Mouse (Mus musculus) cerebellum, adult 9-11 months (tissue): ENCODE measurements around the gene Lim2.
"Not testable (repeated sequence)": the region's sequence is repeated elsewhere in the genome, so short reads cannot be mapped to it uniquely, and the experiment has no call there.

Experiments
- DNase-seq: peaks from one replicate; pipeline ENCODE4 v3.0.0; 2022

Gene Lim2

GRCm38 (mm10) chr7:43427406-43427805 is at the start of gene Lim2:
Lim2 (plus strand) TSS chr7:43427670.
- DNase-seq, result no peak

GRCm38 (mm10) chr7:43378226-43378625 is 49.2 kb upstream of the Lim2 start:
- no peak for DNase-seq

GRCm38 (mm10) chr7:43392349-43393121 is 34.9 kb upstream of the Lim2 start:
- no peak for DNase-seq

- no peak for DNase-seq
Observed at GRCm38 (mm10) chr7:43399501-43399900, 28.0 kb upstream of the Lim2 start.

- DNase-seq, result no peak
Observed at GRCm38 (mm10) chr7:43402718-43403117, 24.8 kb upstream of the Lim2 start.

GRCm38 (mm10) chr7:43407573-43407972 is 19.9 kb upstream of the Lim2 start:
- DNase-seq, result no peak

- no peak for DNase-seq
Observed at GRCm38 (mm10) chr7:43408131-43408553, 19.3 kb upstream of the Lim2 start, which contains the start of gene Siglecg. Siglecg (plus strand) TSS chr7:43408204.

GRCm38 (mm10) chr7:43409084-43409483 is 18.4 kb upstream of the Lim2 start:
- no peak for DNase-seq

GRCm38 (mm10) chr7:43411724-43412123 is 15.7 kb upstream of the Lim2 start:
- DNase-seq, result not testable (repeated sequence)

- DNase-seq, result no peak
Observed at GRCm38 (mm10) chr7:43417298-43417697, 10.2 kb upstream of the Lim2 start.

- DNase-seq, result peak; percentile 72
Observed at GRCm38 (mm10) chr7:43422995-43423617, 4.4 kb upstream of the Lim2 start.

- DNase-seq, result no peak
Observed at GRCm38 (mm10) chr7:43423991-43424625, 3.4 kb upstream of the Lim2 start.

GRCm38 (mm10) chr7:43429500-43429899 is 2.0 kb downstream of the Lim2 start:
- DNase-seq, result no peak

GRCm38 (mm10) chr7:43432891-43433290 is 5.4 kb downstream of the Lim2 start:
- no peak for DNase-seq

GRCm38 (mm10) chr7:43434676-43435075 is 7.2 kb downstream of the Lim2 start:
- DNase-seq, result no peak

- no peak for DNase-seq
Observed at GRCm38 (mm10) chr7:43436341-43437255, 9.1 kb downstream of the Lim2 start, which contains the start of gene Nkg7. Nkg7 (plus strand) TSS chr7:43437073.

GRCm38 (mm10) chr7:43438611-43439010 is 11.1 kb downstream of the Lim2 start:
- no peak for DNase-seq

- no peak for DNase-seq
Observed at GRCm38 (mm10) chr7:43440482-43440881, 13.0 kb downstream of the Lim2 start, which contains the start of gene Cldnd2. Cldnd2 (plus strand) TSS chr7:43440782.

GRCm38 (mm10) chr7:43441071-43441470 is 13.6 kb downstream of the Lim2 start:
- no peak for DNase-seq

- DNase-seq, result peak; percentile 46
Observed at GRCm38 (mm10) chr7:43442684-43443083, 15.2 kb downstream of the Lim2 start.

GRCm38 (mm10) chr7:43443126-43443916 is 15.9 kb downstream of the Lim2 start:
- peak; percentile 75 for DNase-seq

GRCm38 (mm10) chr7:43443917-43444293 is 16.4 kb downstream of the Lim2 start, which contains the start of the genes Etfb and Gm45233:
Etfb (plus strand) TSS chr7:43444083.
Gm45233 (plus strand) TSS chr7:43444128.
- peak; percentile 97 for DNase-seq
